18 mouse cellular contexts compared by ENCODE assay signal in genomic region chr7:120271135-120271991, GRCm38 (mm10). TPM values are rescaled to one million over a fixed set of nuclear protein-coding genes. Genes with fewer than 3 reads are reported as not detected.
"Had no signal": no experiment of that assay in that cellular context is flagged by ENCODE, and none has a peak within 500 bp of the region (broad histone marks: within the 10 kb centered on the region; RNA-seq: fewer than 3 reads in every experiment).

No protein-coding gene starts in this region.

- H3K27me3 ChIP-seq: kidney, embryonic 15.5 days; liver, embryonic 15.5 days; midbrain, embryonic 13.5 days had no signal

- H3K4me2 ChIP-seq: kidney, embryonic 15.5 days; liver, embryonic 11.5 days; liver, embryonic 15.5 days; midbrain, embryonic 13.5 days had no signal

- H3K9ac ChIP-seq: kidney, embryonic 15.5 days; liver, embryonic 15.5 days; midbrain, embryonic 13.5 days had no signal

- ATAC-seq: lung, postnatal 0 days; midbrain, embryonic 13.5 days had no signal

- H3K4me3 ChIP-seq: kidney, embryonic 15.5 days; left cerebral cortex, adult 2 months; limb, embryonic 10.5 days; liver, embryonic 15.5 days; midbrain, embryonic 13.5 days had no signal

- H3K4me1 ChIP-seq: kidney, embryonic 15.5 days; limb, embryonic 10.5 days; liver, embryonic 15.5 days; midbrain, embryonic 13.5 days had no signal

- DNase-seq: lung, adult 2 months; lung, postnatal 36 days; right cerebral cortex, postnatal 25 days; thymus, postnatal 36 days had no signal

- H3K27ac ChIP-seq: kidney, embryonic 15.5 days; left cerebral cortex, adult 2 months; limb, embryonic 10.5 days; liver, embryonic 15.5 days; midbrain, embryonic 13.5 days had no signal

- H3K36me3 ChIP-seq: kidney, embryonic 15.5 days; limb, embryonic 10.5 days; liver, embryonic 15.5 days; midbrain, embryonic 13.5 days had no signal

- H3K9me3 ChIP-seq: kidney, embryonic 15.5 days; limb, embryonic 10.5 days; liver, embryonic 15.5 days; midbrain, embryonic 13.5 days had no signal

RNA-seq across cellular contexts. Expression of gene Abca15, which starts 57.1 kb away (rescaled TPM):
- total RNA-seq: layer of hippocampus, postnatal 14 days; left cerebral cortex, adult 2 months; megakaryocyte progenitor cell, adult 5-6 weeks; midbrain, postnatal 0 days had no signal
- polyA plus RNA-seq: kidney, embryonic 15.5 days; limb, embryonic 10.5 days; limb, embryonic 14.5 days; liver, embryonic 11.5 days; liver, embryonic 15.5 days; lung, adult 2 months; lung, postnatal 0 days; midbrain, embryonic 13.5 days; midbrain, postnatal 0 days; neural tube, embryonic 14.5 days; small intestine, adult 2 months; stomach, embryonic 16.5 days had no signal
